Mouse (Mus musculus) adrenal gland, postnatal 14 days (tissue): ENCODE measurements around the gene Prrg1. TPM values are rescaled to one million over a fixed set of nuclear protein-coding genes. Genes with fewer than 3 reads are reported as not detected.
"Not testable (repeated sequence)": the region's sequence is repeated elsewhere in the genome, so short reads cannot be mapped to it uniquely, and the experiment has no call there.

Source experiments
- DNase-seq: peaks from one replicate; pipeline ENCODE4 v3.0.0; 2021; ENCODE audit warnings: mixed read lengths
- long read RNA-seq, 2 experiments: library from polyadenylated mRNA; stranded (forward); transcript quantifications; one replicate each; pipeline ENCODE4 v2.0.0; 2021
- total RNA-seq: library from RNA; stranded (reverse); gene quantifications from 2 replicates; pipeline ENCODE4 v1.2.3, GENCODE M21; 2021

The Prrg1 gene
- total RNA-seq, result 4.6 and 6.3 TPM in 2 replicates
- long read RNA-seq, experiment 1, result 0 reads
- long read RNA-seq, experiment 2, partial matches to known transcripts, result 0 of 1 reads
- long read RNA-seq, experiment 2, other reads (novel, unspliced or antisense), result 1 of 1 reads

DNA sequence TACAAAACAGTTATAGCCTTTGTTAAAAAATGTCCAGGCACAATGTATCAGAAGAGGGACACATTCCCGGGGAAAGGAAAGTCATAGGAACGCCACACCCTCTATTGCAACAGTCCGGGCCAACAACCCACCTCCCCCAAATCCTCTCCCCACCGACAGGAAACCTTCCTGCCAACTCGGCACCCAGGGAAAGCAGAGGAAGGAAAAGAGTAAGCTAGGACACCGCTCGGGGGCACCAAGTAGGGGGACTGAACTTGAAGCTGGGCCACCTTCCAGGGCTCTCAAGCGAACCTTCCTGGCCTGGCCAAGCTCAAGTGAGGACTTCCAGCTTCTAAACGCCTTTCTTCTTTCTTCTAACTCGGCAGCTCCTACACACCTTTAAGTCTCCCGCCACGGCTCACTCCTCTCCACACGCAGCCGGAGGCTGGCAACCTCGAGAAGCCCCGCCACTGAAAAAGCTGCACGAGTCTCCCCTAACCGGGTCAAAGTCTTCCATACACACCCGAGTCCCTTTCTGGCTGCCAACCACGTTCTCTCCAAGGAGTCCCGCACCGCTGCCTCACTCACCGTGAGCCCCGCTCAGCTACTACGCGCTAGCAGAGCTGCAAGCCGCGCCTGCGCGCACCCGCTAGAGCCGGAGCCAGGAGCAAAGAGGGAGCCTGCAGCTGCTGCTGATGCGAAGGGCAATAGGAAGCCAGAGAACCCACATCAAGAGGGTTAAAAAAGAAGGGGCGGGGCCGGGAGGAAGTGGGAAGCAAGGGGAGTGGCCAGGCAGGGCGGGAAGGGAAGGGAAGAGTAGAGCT is at the start of gene Prrg1:
TSS of gene Prrg1 (minus strand) at position 695 of the 803 bp plus-strand sequence.
- peak; percentile 84 for DNase-seq

- no peak for DNase-seq
Measured at GRCm38 (mm10) chrX:78605814-78606213, 22.1 kb upstream of the Prrg1 start.

GRCm38 (mm10) chrX:78593138-78593537 is 9.4 kb upstream of the Prrg1 start:
- DNase-seq, result no peak

- DNase-seq, result peak; percentile 72
Measured at GRCm38 (mm10) chrX:78582854-78583201, 868 bp downstream of the Prrg1 start.

GRCm38 (mm10) chrX:78563451-78563850 is 20.2 kb downstream of the Prrg1 start:
- DNase-seq, result no peak

- no peak for DNase-seq
Measured at GRCm38 (mm10) chrX:78553399-78553798, 30.3 kb downstream of the Prrg1 start.

DNA sequence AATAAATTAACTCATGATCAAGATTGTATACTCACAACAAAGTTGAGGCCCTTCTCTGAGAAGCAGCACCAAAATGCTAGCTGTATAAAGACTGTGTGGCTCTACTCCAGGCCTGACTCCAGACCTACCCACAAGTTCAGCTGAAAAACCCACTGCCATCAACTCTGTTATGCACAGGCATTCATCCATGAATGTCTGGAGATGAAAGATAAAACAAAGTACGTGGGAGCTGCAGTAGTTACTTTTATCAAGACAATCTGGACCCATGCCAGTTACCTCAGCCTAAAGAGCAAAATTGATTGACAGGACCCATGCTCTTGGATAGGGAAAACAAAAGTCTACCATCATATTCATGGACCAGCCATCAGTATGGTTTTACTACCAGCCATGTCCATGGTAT is 31.0 kb downstream of the Prrg1 start:
- DNase-seq, result no peak

DNA sequence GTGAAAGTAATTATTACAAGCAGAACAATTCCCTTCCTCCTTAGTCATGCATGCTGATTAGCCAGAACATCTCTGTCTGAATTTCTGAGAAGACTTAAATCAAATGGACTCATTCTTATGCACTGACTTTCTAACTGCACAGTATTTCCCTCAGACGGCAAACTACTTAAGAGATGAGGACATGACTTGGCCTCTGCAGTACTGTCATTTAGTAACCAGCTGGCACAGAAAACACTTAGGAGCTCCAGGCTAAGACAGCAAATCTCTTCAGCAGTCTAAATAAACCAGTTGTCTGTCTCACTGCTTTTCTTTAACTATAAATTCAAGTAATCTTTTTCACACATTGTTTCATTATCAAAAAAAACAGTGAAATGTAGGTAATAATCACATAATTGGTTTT is 36.0 kb downstream of the Prrg1 start:
- no peak for DNase-seq

GRCm38 (mm10) chrX:78539734-78540133 is 44.0 kb downstream of the Prrg1 start:
- DNase-seq, result no peak

GRCm38 (mm10) chrX:78538632-78539316 is 44.9 kb downstream of the Prrg1 start:
- no peak for DNase-seq

GRCm38 (mm10) chrX:78518301-78518700 is 65.4 kb downstream of the Prrg1 start:
- DNase-seq, result no peak

- no peak for DNase-seq
Measured at GRCm38 (mm10) chrX:78482987-78483386, 100.7 kb downstream of the Prrg1 start.

- DNase-seq, result no peak
Measured at GRCm38 (mm10) chrX:78479710-78480109, 104.0 kb downstream of the Prrg1 start.

- DNase-seq, result no peak
Measured at GRCm38 (mm10) chrX:78434357-78434756, 149.3 kb downstream of the Prrg1 start.

- DNase-seq, result not testable (repeated sequence)
Measured at GRCm38 (mm10) chrX:78403346-78403745, 180.3 kb downstream of the Prrg1 start.

Other genes starting within 250 kb of the Prrg1 start
- not detected in 2 replicates for gene 4930480E11Rik, start 214.3 kb downstream of the Prrg1 start, total RNA-seq
- not detected in 2 replicates for gene Fam47c, start 153.9 kb upstream of the Prrg1 start, total RNA-seq